Mouse (Mus musculus): ENCODE data around the gene Krtap16-1. TPM values are rescaled to one million over a fixed set of nuclear protein-coding genes. Genes with fewer than 3 reads are reported as not detected.

Krtap16-1 gene
- total RNA-seq, 2 experiments from 2014 or later, result not detected

DNA sequence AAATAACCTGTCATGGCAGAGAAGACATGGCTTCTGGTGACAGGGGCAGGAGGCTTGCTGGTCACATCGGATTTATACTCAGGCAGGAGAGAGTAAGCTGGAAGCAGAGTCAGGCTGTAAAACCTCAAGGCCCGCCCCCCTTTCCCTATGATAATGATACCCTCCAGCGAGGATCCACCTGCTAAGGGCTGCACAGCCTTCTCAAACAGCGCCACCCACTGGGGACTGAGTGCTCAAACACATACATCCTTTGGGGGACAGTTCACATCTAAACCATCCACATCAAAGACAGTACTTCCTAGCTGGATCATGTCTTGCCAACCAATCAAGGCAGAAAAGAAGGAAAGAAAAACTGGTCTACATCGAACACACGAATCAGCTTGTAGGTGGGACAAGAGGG lies 22.2 kb downstream of the Krtap16-1 start:
- no peak for DNase-seq (ENCODE audit: low spot score)

DNA sequence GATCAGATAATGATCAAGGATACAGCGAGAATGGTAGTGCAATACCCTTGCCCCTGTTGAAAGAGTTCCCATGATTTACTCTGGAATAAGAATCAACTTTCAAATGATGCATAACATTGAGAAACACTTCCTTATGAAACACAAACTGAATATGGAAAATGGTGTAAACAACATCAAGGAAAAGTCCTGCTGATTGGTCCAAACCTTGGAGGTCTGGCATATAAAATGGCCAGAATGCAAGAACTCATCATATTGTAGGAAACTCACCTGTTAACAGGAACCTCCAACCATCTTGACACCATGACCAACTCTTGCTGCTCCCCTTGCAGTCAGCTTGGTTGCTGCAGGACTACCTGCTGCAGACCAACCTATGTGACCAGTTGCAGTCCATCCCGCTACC lies 38.2 kb downstream of the Krtap16-1 start, which contains the start of gene Krtap9-5:
Gene Krtap9-5, plus strand, starts transcription at position 301 of the 400 bp plus-strand sequence.
- DNase-seq (ENCODE audit: low spot score), result no peak

DNA sequence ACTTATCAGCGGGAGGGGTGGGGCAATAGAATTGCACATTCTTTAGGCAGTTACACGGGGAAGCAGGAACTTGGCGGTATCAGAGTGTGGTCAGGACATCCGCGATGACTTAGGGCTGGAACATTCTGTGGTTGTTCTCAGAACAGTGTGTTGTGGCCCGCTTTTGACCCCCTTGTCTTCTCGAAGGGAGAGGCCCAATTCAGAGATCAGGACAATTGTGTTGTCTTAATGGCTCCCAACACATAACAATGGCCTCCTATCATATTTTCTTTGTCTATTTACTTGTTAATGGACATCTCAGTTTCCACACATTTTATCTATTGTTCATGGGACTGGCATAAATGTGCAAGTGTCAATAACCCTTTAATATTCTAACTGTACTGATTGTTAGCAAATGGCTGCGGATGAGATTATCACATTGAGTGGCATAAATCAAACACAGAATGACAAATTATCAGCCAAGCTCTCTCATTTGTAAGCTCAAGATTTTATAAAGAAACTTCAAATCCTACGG lies 48.6 kb downstream of the Krtap16-1 start:
- no peak for DNase-seq (ENCODE audit: low spot score)

DNA sequence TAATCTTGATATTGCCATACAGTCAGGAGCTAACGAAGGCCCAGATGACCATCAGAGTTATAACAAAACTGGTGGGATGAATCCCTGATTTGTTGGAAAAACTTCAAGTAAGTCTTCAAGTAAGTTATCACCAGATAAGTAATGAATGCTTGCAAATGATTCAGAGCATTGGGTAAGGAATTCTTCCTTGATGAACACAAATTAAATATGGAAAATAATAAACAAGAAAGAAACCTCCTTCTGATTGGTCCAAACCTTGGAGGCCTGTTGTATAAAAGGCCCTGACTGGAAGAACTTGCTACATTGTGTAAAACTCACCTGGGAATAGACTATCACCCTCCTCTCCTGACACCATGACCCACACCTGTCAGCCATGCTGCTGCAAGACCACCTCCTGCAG lies 50.4 kb downstream of the Krtap16-1 start, which contains the start of gene Krtap31-2:
Gene Krtap31-2, plus strand, starts transcription at position 301 of the 400 bp plus-strand sequence.
- no peak for DNase-seq (ENCODE audit: low spot score)

Other genes starting within 250 kb of the Krtap16-1 start
- gene Gm11595, start 213.7 kb downstream of the Krtap16-1 start, total RNA-seq (2021), result not detected
- gene Krtap4-8, start 205.9 kb downstream of the Krtap16-1 start, total RNA-seq (2021), result not detected
- not detected for gene Krtap4-9, start 201.4 kb downstream of the Krtap16-1 start, total RNA-seq (2021)
- not detected for gene Gm11596, start 193.1 kb downstream of the Krtap16-1 start, total RNA-seq (2021)
- gene Gm11569, start 187.7 kb downstream of the Krtap16-1 start, total RNA-seq (2021), result not detected
- not detected for gene Gm11554, start 182.2 kb downstream of the Krtap16-1 start, total RNA-seq (2021)
- not detected for gene Krtap4-13, start 176.7 kb downstream of the Krtap16-1 start, total RNA-seq (2021)
- gene Gm11564, start 170.9 kb downstream of the Krtap16-1 start, total RNA-seq (2021), result not detected
- not detected for gene 2300003K06Rik, start 148.5 kb downstream of the Krtap16-1 start, total RNA-seq (2021)
- not detected for gene Krtap4-16, start 135.0 kb downstream of the Krtap16-1 start, total RNA-seq (2021)
- not detected for gene Gm11568, start 128.7 kb downstream of the Krtap16-1 start, total RNA-seq (2021)
- not detected for gene Gm11559, start 122.1 kb downstream of the Krtap16-1 start, total RNA-seq (2021)
- gene Krtap9-1, start 113.2 kb downstream of the Krtap16-1 start, total RNA-seq (2021), result not detected
- not detected for gene Gm11567, start 107.4 kb downstream of the Krtap16-1 start, total RNA-seq (2021)
- not detected for gene Krtap31-1, start 78.7 kb downstream of the Krtap16-1 start, total RNA-seq (2021)
- not detected for gene Gm11565, start 71.8 kb downstream of the Krtap16-1 start, total RNA-seq (2021)
- not detected for gene Krtap31-2, start 50.3 kb downstream of the Krtap16-1 start, total RNA-seq (2021)
- not detected for gene Krtap9-5, start 38.1 kb downstream of the Krtap16-1 start, total RNA-seq (2021)
- not detected for gene Krtap29-1, start 7.5 kb downstream of the Krtap16-1 start, total RNA-seq (2021)
- gene Krtap17-1, start 7.4 kb upstream of the Krtap16-1 start, total RNA-seq (2021), result not detected
- gene Krt33a, start 29.6 kb upstream of the Krtap16-1 start, total RNA-seq (2021), result under 1 TPM in 1 of 2 experiments, not detected in 1; 0.21 TPM
- gene Krt33b, start 43.3 kb upstream of the Krtap16-1 start, total RNA-seq (2021), result not detected
- gene Krt34, start 55.0 kb upstream of the Krtap16-1 start, total RNA-seq (2021), result under 1 TPM in 1 of 2 experiments, not detected in 1; 0.25 TPM
- gene Krt31, start 64.0 kb upstream of the Krtap16-1 start, total RNA-seq (2021), result not detected
- gene Krt32, start 101.6 kb upstream of the Krtap16-1 start, total RNA-seq (2021), result not detected
- gene Krt35, start 109.6 kb upstream of the Krtap16-1 start, total RNA-seq (2021), result not detected
- not detected for gene Krt36, start 119.0 kb upstream of the Krtap16-1 start, total RNA-seq (2021)
- not detected for gene Krt13, start 135.0 kb upstream of the Krtap16-1 start, total RNA-seq (2021)
- gene Krt15, start 149.3 kb upstream of the Krtap16-1 start, total RNA-seq (2021), result not detected
- gene Krt19, start 162.1 kb upstream of the Krtap16-1 start, total RNA-seq (2021), result under 1 TPM; 0.37 to 0.57 TPM
- not detected for gene Krt9, start 206.6 kb upstream of the Krtap16-1 start, total RNA-seq (2021)
- gene Krt14, start 221.0 kb upstream of the Krtap16-1 start, total RNA-seq (2021), result not detected